Mouse (Mus musculus) urinary bladder, adult 2 months (tissue): ENCODE measurements around the gene Spag8. TPM values are rescaled to one million over a fixed set of nuclear protein-coding genes. Genes with fewer than 3 reads are reported as not detected.

Experiments used
- DNase-seq: peaks from one replicate; pipeline ENCODE4 v3.0.0; 2022; ENCODE audit warnings: low spot score
- polyA plus RNA-seq: library from polyadenylated mRNA; depleted of rRNA; stranded (reverse); fragments of >200 nt; gene quantifications from 2 replicates; pipeline ENCODE4 v1.2.3, GENCODE M21; 2012

The Spag8 gene
- polyA plus RNA-seq, 1 experiment = 1.3 TPM

- DNase-seq = no peak
Observed at GRCm38 (mm10) chr4:43652726-43653125, 668 bp downstream of the Spag8 start.

GRCm38 (mm10) chr4:43649783-43650182 is 3.6 kb downstream of the Spag8 start:
- DNase-seq = no peak

DNA sequence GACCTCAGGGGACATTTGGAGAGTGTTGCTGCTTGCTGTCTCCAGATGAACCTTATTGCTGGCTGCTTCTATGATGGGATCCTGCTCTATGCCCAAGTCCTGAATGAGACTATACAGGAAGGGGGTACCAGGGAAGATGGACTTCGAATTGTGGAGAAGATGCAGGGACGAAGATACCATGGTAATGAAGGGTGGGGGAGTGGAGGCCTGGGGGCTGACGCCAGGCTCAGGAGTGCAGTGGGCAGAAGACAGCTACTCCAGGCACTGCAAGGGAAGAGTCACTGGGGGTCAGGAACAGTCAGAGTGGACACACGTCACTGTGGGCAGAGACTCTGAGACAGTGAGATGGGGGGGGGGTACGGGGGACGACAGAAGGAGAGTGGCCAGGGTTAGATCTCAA is 12.9 kb downstream of the Spag8 start:
- DNase-seq = no peak

DNA sequence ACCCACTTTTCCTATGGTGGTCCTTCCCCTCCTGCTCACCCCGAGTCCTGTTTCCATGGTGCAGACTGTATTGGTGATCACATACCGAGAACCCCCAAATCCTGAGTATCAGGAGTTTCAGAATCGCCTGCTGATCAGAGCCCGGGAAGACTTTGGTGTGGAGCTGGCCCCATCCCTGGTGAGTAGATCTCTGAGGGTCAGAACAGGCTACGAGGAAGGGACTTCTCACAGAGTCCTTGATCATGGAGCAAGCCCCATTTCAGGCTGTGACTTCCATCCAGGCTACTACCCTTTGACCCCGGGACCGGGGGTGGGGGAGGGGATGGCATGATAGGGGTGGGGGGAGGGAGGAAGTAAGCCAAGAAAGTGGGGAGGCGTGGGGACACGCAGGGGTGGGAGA is 13.3 kb downstream of the Spag8 start:
- DNase-seq = peak; percentile 13

DNA sequence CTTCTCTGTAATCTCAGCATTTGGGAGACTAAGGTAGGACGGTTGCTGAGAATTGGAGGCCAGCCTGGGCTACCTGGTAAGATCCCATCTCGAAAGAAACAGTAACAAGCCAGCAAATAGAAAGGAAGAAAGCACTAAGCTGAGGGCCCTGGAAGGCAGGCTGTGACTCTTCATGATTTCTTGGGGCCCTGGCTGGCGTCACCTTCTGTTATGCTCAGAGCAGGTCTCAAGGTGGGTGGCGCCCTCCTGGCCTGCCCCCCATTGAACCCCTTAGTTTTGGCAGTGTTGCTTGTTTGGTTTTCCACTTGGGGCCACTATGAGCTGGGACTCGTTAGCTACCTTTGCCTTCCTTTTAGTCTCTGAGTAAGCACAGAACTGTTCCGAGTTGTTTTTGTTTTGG is 16.6 kb downstream of the Spag8 start:
- DNase-seq = peak; percentile 15

GRCm38 (mm10) chr4:43634621-43635374 is 18.6 kb downstream of the Spag8 start:
- DNase-seq = peak; percentile 9

GRCm38 (mm10) chr4:43633736-43634135 is 19.7 kb downstream of the Spag8 start:
- DNase-seq = peak; percentile 5

DNA sequence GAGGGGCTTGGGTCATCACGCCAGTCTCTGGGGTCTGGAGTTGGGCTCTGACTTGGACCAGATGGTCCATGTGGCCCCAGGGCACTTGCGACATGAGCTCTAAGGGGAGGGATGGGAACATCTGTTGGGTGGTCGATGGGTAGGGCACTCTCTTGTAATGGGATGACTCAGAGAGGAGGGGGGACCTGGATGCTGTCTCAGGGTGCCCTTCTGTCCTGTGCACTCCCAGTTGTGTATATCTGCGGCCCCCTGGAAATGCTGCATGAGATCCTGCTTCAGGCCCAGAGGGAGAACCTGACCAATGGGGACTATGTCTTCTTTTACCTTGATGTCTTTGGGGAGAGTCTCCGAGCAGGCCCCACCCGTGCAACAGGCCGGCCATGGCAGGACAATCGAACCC is 20.1 kb downstream of the Spag8 start:
- no peak for DNase-seq

DNA sequence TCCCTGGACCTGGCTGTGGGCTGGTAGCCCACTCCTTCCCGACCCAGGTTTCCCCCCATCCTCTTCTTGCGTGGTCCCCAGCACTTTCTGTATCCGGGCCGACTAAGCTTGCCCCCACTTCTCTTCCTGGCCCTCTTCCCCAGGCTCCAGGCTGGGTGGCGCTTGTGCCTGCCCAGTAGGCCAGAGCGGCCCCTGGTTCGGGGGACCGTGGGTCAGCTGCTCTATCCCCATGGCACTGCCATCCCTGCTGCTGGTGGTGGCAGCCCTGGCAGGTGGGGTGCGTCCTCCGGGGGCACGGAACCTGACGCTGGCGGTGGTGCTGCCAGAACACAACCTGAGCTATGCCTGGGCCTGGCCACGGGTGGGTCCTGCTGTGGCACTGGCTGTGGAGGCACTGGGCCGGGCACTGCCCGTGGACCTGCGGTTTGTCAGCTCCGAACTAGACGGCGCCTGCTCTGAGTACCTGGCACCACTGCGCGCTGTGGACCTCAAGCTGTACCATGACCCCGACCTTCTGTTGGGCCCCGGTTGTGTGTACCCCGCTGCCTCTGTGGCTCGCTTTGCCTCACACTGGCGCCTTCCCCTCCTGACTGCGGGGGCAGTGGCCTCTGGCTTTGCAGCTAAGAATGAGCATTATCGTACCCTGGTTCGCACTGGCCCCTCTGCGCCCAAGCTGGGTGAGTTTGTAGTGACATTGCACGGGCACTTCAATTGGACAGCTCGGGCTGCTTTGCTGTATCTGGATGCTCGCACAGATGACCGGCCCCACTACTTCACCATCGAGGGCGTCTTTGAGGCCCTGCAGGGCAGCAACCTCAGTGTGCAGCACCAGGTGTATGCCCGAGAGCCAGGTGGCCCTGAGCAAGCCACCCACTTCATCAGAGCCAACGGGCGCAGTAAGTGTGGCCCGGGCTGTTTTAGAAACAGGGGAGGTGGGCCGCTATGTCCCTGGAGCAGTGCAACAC is 21.2 kb downstream of the Spag8 start:
- DNase-seq = peak; percentile 30

GRCm38 (mm10) chr4:43631046-43631955 is 22.1 kb downstream of the Spag8 start, which contains the start of gene Npr2:
Gene Npr2, plus strand, starts transcription at chr4:43631935.
- DNase-seq = peak; percentile 41

DNA sequence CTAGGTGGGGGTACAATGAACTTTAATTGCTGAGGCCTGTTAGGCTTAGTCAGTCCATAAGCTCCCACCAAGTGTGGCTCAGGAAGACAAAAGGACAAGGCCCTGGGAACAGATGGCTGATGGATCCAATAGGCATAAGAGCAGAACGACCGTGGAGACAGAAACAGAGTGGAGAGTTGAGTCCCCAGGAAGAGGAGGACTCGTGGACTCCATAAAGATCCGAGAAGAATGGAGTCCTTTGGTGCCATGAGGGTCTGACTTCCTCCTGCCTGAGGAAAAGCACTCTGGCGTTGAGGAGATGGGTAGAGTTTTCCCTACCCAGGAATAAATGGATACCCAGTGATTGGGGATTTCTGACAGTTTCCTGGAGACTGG is 22.7 kb downstream of the Spag8 start:
- no peak for DNase-seq

- peak; percentile 26 for DNase-seq
Observed at GRCm38 (mm10) chr4:43630030-43630581, 23.3 kb downstream of the Spag8 start.

DNA sequence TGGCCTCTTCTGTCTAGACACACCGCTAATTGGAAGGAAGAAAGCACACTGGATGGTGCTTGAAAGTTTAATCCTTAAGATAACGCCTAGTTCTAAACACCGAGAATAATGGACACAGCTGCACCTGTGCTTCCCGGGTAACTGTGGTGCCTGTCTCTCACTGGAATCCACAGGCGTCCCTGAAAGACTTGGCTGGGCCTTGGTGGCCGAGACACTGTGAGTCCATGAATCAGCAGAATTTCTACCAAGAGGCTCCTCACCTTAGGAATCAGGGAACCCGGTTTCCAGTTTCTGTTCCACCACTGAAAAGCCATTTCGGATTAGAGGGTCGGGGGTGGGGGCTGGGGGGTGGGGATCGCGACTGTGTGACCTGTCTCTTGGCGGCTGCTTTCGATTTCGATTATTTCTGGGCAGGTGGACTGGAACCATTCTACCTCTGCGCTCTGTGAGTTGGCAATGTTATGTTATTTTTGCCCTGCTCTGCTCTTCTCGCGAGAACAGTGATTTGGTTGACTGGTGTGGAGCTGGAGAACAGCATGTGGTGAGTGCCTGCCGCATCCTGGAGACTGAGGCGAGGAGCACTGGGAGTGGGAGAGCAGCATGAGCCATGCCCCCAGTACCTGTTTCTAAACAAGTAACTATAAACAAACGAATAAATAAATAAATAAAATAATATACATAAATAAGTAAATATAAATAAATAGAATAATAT is 24.1 kb downstream of the Spag8 start:
- DNase-seq = peak; percentile 11

DNA sequence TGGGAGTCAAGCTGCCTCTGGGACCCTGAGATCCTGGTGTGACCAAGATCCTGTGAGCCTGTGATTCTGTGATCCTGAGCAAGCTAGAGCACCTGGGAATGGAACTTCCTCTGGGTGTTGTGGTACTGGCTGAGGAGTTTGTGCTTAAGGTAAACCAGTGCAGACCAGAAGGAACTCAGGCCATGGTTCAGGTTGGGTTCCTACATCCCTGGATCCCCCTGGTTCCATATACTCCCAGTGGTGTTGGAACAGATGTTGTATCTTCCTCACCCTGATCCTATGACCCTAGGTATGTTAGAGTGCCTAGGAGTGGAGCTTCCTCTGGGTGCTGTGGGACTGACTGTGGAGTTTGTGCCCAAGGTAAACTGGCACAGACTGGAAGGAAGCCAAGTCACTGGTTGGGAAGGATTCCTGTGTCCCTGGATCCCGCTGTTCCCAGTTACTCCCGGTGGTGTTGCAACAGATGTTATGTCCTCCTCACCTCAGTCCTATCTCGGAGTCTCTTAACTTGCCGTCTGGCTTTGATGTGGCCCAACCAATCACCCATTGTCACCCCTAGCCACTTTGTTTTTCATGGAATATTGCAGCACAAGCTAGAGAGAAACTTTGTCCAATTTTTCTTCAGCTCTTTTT is 33.1 kb downstream of the Spag8 start:
- peak; percentile 3 for DNase-seq

DNA sequence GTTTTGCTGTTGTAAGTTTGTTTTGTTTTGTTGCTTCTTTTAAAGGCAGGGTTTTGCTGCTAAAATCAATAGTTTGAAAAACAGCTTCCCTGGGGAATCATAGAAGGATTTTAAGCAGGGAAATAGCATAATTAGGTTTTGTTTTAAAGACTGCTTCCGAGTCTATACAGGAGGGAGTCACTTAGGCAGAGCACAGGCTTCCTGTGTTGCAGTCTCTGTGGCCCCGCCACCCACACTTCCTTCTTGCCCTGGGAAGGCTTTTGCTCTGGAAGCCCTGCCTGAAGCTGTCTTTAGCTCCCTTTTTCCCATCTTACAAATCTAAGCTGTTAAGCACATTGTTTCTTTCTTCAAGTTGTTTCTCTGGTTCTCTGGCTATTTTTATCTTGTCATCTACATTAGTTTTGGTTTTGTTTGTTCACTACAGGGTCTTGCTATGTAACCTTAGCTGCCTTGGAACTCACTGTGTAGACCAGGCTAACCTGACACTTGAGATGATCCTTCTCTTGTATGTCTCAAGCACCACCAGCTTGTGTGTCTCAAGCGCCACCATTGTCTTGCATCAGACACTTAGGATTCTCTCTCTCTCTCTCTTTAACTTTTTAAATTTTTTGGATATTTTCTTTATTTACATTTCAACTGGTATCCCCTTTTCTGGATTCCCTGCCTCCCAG is 40.2 kb downstream of the Spag8 start:
- DNase-seq = no peak

DNA sequence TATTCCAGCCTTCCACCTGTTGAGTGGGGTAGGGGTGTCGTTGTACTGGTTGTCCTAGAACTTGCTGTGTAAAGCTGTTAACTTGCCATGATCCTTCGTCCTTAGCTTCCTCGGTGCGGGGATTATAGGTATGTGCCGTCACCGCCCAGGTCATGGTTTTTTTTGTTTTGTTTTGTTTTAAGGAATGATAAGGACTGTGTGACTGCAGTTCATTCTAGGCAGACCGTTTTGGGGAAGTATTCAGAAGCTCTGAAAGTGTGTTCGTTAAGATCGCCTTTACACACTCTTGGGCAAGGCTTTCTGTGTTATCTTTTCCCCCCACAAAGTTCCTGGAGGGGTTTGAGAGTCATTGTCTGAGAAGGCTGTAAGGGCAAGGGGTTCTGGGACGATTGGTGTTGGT is 40.9 kb downstream of the Spag8 start:
- DNase-seq = no peak

- no peak for DNase-seq
Observed at GRCm38 (mm10) chr4:43604751-43605685, 48.4 kb downstream of the Spag8 start.

- no peak for DNase-seq
Observed at GRCm38 (mm10) chr4:43604099-43604498, 49.3 kb downstream of the Spag8 start.
